Mouse (Mus musculus): Measurements from ENCODE around the gene Itprid2.

- TF ChIP-seq CTCF (IDR thresholded peaks at IDR 0.05; ENCODE audit: borderline replicate concordance, extremely low read depth, insufficient read depth, insufficient read length) = no peak
- no peak for TF ChIP-seq POLR2A (IDR thresholded peaks at IDR 0.05; ENCODE audit: borderline replicate concordance, extremely low read depth, insufficient read depth, insufficient read length, poor library complexity, severe bottlenecking)
Observed at GRCm38 (mm10) chr2:79696478-79697230, 61.5 kb downstream of the Itprid2 start.
